ENCODE assay signal across 14 mouse cellular contexts in the genomic region with DNA sequence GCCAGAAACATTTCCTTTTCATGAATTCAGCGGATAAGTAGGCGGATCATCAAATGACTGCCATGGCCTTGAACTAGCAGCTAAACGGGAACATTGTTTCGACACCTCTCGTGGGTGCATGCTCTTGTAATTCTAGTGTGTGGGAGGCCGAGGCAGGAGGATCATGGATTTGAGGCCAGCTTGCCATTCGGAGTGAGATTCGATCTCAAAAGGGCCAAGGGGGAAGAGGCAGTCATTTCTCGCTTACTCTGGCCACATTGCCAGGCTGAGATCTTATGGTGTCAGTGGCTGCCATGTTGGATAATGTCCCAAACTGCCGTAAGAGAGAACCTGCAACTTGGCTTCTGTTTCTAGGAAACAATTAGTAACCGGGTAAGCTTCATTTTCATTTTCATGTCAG.
DNase-seq lines count a peak whose midpoint lies in the region; TF ChIP-seq lines count a peak whose summit lies in the region.
"Had no signal": no experiment of that assay in that cellular context is flagged by ENCODE, and none has a peak within 500 bp of the region (broad histone marks: within the 10 kb centered on the region; RNA-seq: fewer than 3 reads in every experiment).

No protein-coding gene starts in this region.

- peak; percentile 18 for DNase-seq in brain, adult 2 months (ENCODE audit: low read depth, low spot score)
- peak; percentile 28 for DNase-seq in brain, embryonic 14.5 days (ENCODE audit: low read depth)
- peak; percentile 83 for DNase-seq in gonadal fat pad, adult 2 months (ENCODE audit: low read depth)
- no peak for DNase-seq in embryo, embryonic 9.5 days (ENCODE audit: extremely low spot score)
- DNase-seq in retina, postnatal 1 day, result no peak
- DNase-seq: adrenal gland, adult 2 months; adrenal gland, postnatal 10 days; adrenal gland, postnatal 25 days; cerebellum, adult 11-12 months; cerebellum, adult 2 months; cerebellum, adult 9-10 months; cerebellum, postnatal 10 days; cerebellum, postnatal 25 days; forebrain, postnatal 0 days had no signal

- TF ChIP-seq POLR2A in brain, embryonic 14.5 days (IDR thresholded peaks at IDR 0.05; ENCODE audit: borderline replicate concordance, extremely low read depth, insufficient read depth, insufficient read length, poor library complexity, severe bottlenecking), result no peak

- no peak for TF ChIP-seq CTCF in brain, embryonic 14.5 days (IDR thresholded peaks at IDR 0.05; ENCODE audit: borderline replicate concordance, extremely low read depth, insufficient read depth, insufficient read length)

Comparison
In these comparisons a context has a peak if more than half of its experiments do, and no peak if none do; other contexts are left out.
1. DNase-seq: peak in brain, adult 2 months (single experiment), brain, embryonic 14.5 days (single experiment) and gonadal fat pad, adult 2 months (single experiment); none in embryo, embryonic 9.5 days (single experiment) and retina, postnatal 1 day (single experiment).